Mouse (Mus musculus): ENCODE measurements around the gene Asb15. TPM values are rescaled to one million over a fixed set of nuclear protein-coding genes. Genes with fewer than 3 reads are reported as not detected.

The Asb15 gene
- total RNA-seq (2012; rRNA removed) (not detected in 2 replicates), polyA plus RNA-seq (2012; ENCODE audit: insufficient read depth in 1 of 2, insufficient read length in 2 of 2, low read depth in 1 of 2, low replicate concordance in 2 of 2, missing spikeins in 1 of 2) (not detected)

GRCm38 (mm10) chr6:24528064-24528243 is at the start of gene Asb15:
Gene Asb15, plus strand, starts transcription at chr6:24528144.
- TF ChIP-seq MYB (IDR thresholded peaks at IDR 0.05; ENCODE audit: low read depth, low read length) (no peak), POLR2AphosphoS2 (IDR thresholded peaks at IDR 0.05; ENCODE audit: low read length) (no peak), NRF1 (IDR thresholded peaks at IDR 0.05; ENCODE audit: insufficient read depth, low read depth, low read length, poor library complexity, severe bottlenecking) (no peak), TAL1 (IDR thresholded peaks at IDR 0.05; ENCODE audit: low read length) (no peak), EP300 (IDR thresholded peaks at IDR 0.05; ENCODE audit: low read depth in 1 of 2, low read length in 2 of 2) (no peak), CHD1 (IDR thresholded peaks at IDR 0.05; ENCODE audit: low read depth, low read length) (no peak), MEF2A (IDR thresholded peaks at IDR 0.05; ENCODE audit: extremely low read depth, insufficient replicate concordance, low read depth, low read length, poor library complexity, severe bottlenecking) (no peak), MYC (IDR thresholded peaks at IDR 0.05; ENCODE audit: low read depth, low read length) (no peak)
- Histone ChIP-seq H3K4me3 (ENCODE audit: control insufficient read depth in 1 of 2, insufficient read depth in 1 of 2, low read depth in 2 of 2, low read length in 2 of 2) (peak within 1 kb of the TSS; percentile 70 to 79), H3K27ac (ENCODE audit: control insufficient read depth, low read depth, low read length) (peak within 1 kb of the TSS; percentile 77), H3K4me1 (ENCODE audit: control insufficient read depth in 1 of 2, insufficient read depth in 2 of 2, low read length in 2 of 2) (peaks cover 2 to 21% of the 10 kb centered on the region in 2 experiments; a peak in 3 of 4 replicates), H3K36me3 (ENCODE audit: control insufficient read depth in 1 of 2, insufficient read depth in 2 of 2, low read length in 2 of 2) (peaks cover 1 to 17% of the 10 kb centered on the region in 2 experiments; a peak in 2 of 4 replicates), H3K9ac (ENCODE audit: control insufficient read depth, low read depth, low read length, poor library complexity, severe bottlenecking) (peak within 1 kb of the TSS; percentile 86), H3K27me3 (ENCODE audit: control insufficient read depth in 1 of 2, insufficient read depth in 2 of 2, low read length in 2 of 2) (no peaks in the 10 kb centered on the region), H3K9me3 (replicated peaks; ENCODE audit: insufficient read depth, low read length) (no peaks in the 10 kb centered on the region), H3K79me2 (ENCODE audit: control insufficient read depth, insufficient read depth, low read length, poor library complexity) (peaks cover 15% of the 10 kb centered on the region)
- no peak for DNase-seq (ENCODE audit: low read depth, low spot score)

GRCm38 (mm10) chr6:24486530-24486929 is 41.4 kb upstream of the Asb15 start:
- no peaks in the 10 kb centered on the region for H3K36me3 ChIP-seq (ENCODE audit: control insufficient read depth in 1 of 2, insufficient read depth in 2 of 2, low read length in 2 of 2)
- TF ChIP-seq HCFC1 (IDR thresholded peaks at IDR 0.05; ENCODE audit: low read depth, low read length) (no peak), MAFK (IDR thresholded peaks at IDR 0.05; ENCODE audit: borderline replicate concordance, low read depth, low read length) (no peak), MYC (IDR thresholded peaks at IDR 0.05; ENCODE audit: low read depth, low read length) (no peak), CHD2 (IDR thresholded peaks at IDR 0.05; ENCODE audit: low read length) (no peak), POLR2A (IDR thresholded peaks at IDR 0.05; ENCODE audit: control insufficient read depth in 1 of 2, insufficient read depth in 1 of 2, low read depth in 1 of 2, low read length in 2 of 2, poor library complexity in 1 of 2) (no peak), ZNF384 (IDR thresholded peaks at IDR 0.05; ENCODE audit: low read depth, low read length) (no peak), TCF12 (IDR thresholded peaks at IDR 0.05; ENCODE audit: low read depth, low read length) (no peak), ZKSCAN1 (IDR thresholded peaks at IDR 0.05; ENCODE audit: low read depth, low read length) (no peak), NELFE (IDR thresholded peaks at IDR 0.05; ENCODE audit: low read depth, low read length) (no peak)

More at GRCm38 (mm10) chr6:24486530-24486929, 41.4 kb upstream of the Asb15 start:
- H3K4me3 ChIP-seq (ENCODE audit: control insufficient read depth in 1 of 2, insufficient read depth in 1 of 2, low read depth in 2 of 2, low read length in 2 of 2) = no peak overlapping the region
- no peak overlapping the region for H3K27ac ChIP-seq (ENCODE audit: control insufficient read depth, low read depth, low read length)
- no peaks in the 10 kb centered on the region for H3K79me2 ChIP-seq (ENCODE audit: control insufficient read depth, insufficient read depth, low read length, poor library complexity)
- DNase-seq (ENCODE audit: low read depth, low spot score) = no peak
- H3K9ac ChIP-seq (ENCODE audit: control insufficient read depth, low read depth, low read length, poor library complexity, severe bottlenecking) = no peak overlapping the region
- H3K27me3 ChIP-seq (ENCODE audit: control insufficient read depth in 1 of 2, insufficient read depth in 2 of 2, low read length in 2 of 2) = peaks cover 2 to 4% of the 10 kb centered on the region in 2 experiments; a peak in 2 of 4 replicates
- no peaks in the 10 kb centered on the region for H3K4me1 ChIP-seq (ENCODE audit: control insufficient read depth in 1 of 2, insufficient read depth in 2 of 2, low read length in 2 of 2)
- H3K9me3 ChIP-seq (replicated peaks; ENCODE audit: insufficient read depth, low read length) = no peaks in the 10 kb centered on the region
